Mouse (Mus musculus): Measurements from ENCODE around the gene Sez6.

The Sez6 gene

GRCm38 (mm10) chr11:77950125-77950685, 19.6 kb downstream of the Sez6 start:
- DNase-seq = no peak

- no peak for DNase-seq
These were observed 20.2 kb downstream of the Sez6 start for GRCm38 (mm10) chr11:77950797-77951228.

GRCm38 (mm10) chr11:77953671-77954070, 23.1 kb downstream of the Sez6 start:
- peak; percentile 59 for DNase-seq

- DNase-seq = peak; percentile 51
These were observed 25.8 kb downstream of the Sez6 start for GRCm38 (mm10) chr11:77956428-77956827.

GRCm38 (mm10) chr11:77958268-77958667, 27.7 kb downstream of the Sez6 start:
- peak; percentile 64 for DNase-seq

GRCm38 (mm10) chr11:77958932-77959331, 28.3 kb downstream of the Sez6 start:
- no peak for DNase-seq

GRCm38 (mm10) chr11:77960199-77960598, 29.6 kb downstream of the Sez6 start:
- no peak for DNase-seq

GRCm38 (mm10) chr11:77960898-77961297, 30.3 kb downstream of the Sez6 start:
- no peak for DNase-seq

- no peak for DNase-seq
These were observed 32.3 kb downstream of the Sez6 start for GRCm38 (mm10) chr11:77962946-77963345.

- no peak for DNase-seq
These were observed 34.0 kb downstream of the Sez6 start for GRCm38 (mm10) chr11:77964415-77965095.

GRCm38 (mm10) chr11:77965101-77966036, 34.8 kb downstream of the Sez6 start:
- DNase-seq = peak; percentile 96

- no peak for DNase-seq
These were observed 35.4 kb downstream of the Sez6 start for GRCm38 (mm10) chr11:77966037-77966391.

GRCm38 (mm10) chr11:77967114-77967513, 36.5 kb downstream of the Sez6 start:
- DNase-seq = peak; percentile 85

- no peak for DNase-seq
These were observed 38.2 kb downstream of the Sez6 start for GRCm38 (mm10) chr11:77968786-77969185.

- no peak for DNase-seq
These were observed 40.1 kb downstream of the Sez6 start for GRCm38 (mm10) chr11:77970718-77971117.

GRCm38 (mm10) chr11:77973520-77973919, 42.9 kb downstream of the Sez6 start:
- no peak for DNase-seq

GRCm38 (mm10) chr11:77974325-77974724, 43.7 kb downstream of the Sez6 start:
- DNase-seq = no peak

GRCm38 (mm10) chr11:77975873-77976272, 45.3 kb downstream of the Sez6 start:
- DNase-seq = no peak

- no peak for DNase-seq
These were observed 47.6 kb downstream of the Sez6 start for GRCm38 (mm10) chr11:77978161-77978560.

GRCm38 (mm10) chr11:77979221-77979809, 48.7 kb downstream of the Sez6 start:
- DNase-seq = no peak

GRCm38 (mm10) chr11:77980281-77981204, 49.9 kb downstream of the Sez6 start:
- DNase-seq = peak; percentile 80
